14 mouse cellular contexts compared by ENCODE assay signal in genomic region chr9:75551342-75551741, GRCm38 (mm10). TPM values are rescaled to one million over a fixed set of nuclear protein-coding genes. Genes with fewer than 3 reads are reported as not detected.
A peak's percentile ranks its signal among the peaks of the same experiment; 100 is the strongest.
DNase-seq lines count a peak whose midpoint lies in the region; ATAC-seq lines count a peak whose summit lies in the region.
"Had no signal": no experiment of that assay in that cellular context is flagged by ENCODE, and none has a peak within 500 bp of the region (broad histone marks: within the 10 kb centered on the region; RNA-seq: fewer than 3 reads in every experiment).

No protein-coding gene starts in this region.

- peak overlapping the region; percentile 34 for H3K27ac ChIP-seq in heart, embryonic 13.5 days (replicated peaks)
- 0 out of 2 replicates have a peak overlapping the region, but pooled peaks have one; percentile 29 for H3K27ac ChIP-seq in limb, embryonic 12.5 days
- no peak overlapping the region for H3K27ac ChIP-seq in limb, embryonic 10.5 days
- peak overlapping the region; percentile 43 for H3K27ac ChIP-seq in brown adipose tissue, adult 24 weeks (replicated peaks; ENCODE audit: low read depth, low read length)
- H3K27ac ChIP-seq: heart, embryonic 15.5 days; liver, embryonic 12.5 days; midbrain, embryonic 10.5 days had no signal

- H3K9me3 ChIP-seq in heart, embryonic 13.5 days, result peaks cover 6% of the 10 kb centered on the region; the same call in 1 of the 2 replicates
- no peaks in the 10 kb centered on the region; the same call in 1 of the 2 replicates for H3K9me3 ChIP-seq in limb, embryonic 12.5 days
- H3K9me3 ChIP-seq in limb, embryonic 10.5 days (replicated peaks), result no peaks in the 10 kb centered on the region
- H3K9me3 ChIP-seq: heart, embryonic 15.5 days; liver, embryonic 12.5 days; midbrain, embryonic 10.5 days had no signal

- ATAC-seq in heart, embryonic 13.5 days (ENCODE audit: extremely low read depth, insufficient number of reproducible peaks, low FRiP score, low TSS enrichment), result no peak
- no peak for ATAC-seq in limb, embryonic 12.5 days (ENCODE audit: insufficient number of reproducible peaks, insufficient read depth, low FRiP score, low TSS enrichment, low read depth)
- ATAC-seq: liver, embryonic 12.5 days had no signal

- no peak overlapping the region for H3K4me3 ChIP-seq in heart, embryonic 13.5 days
- H3K4me3 ChIP-seq in limb, embryonic 12.5 days (replicated peaks), result no peak overlapping the region
- H3K4me3 ChIP-seq in limb, embryonic 10.5 days, result no peak overlapping the region
- no peak overlapping the region for H3K4me3 ChIP-seq in brown adipose tissue, adult 24 weeks (ENCODE audit: insufficient read depth, low read depth, low read length)
- H3K4me3 ChIP-seq: heart, embryonic 15.5 days; liver, embryonic 12.5 days; midbrain, embryonic 10.5 days had no signal

- H3K27me3 ChIP-seq in heart, embryonic 13.5 days (replicated peaks), result no peaks in the 10 kb centered on the region
- no peaks in the 10 kb centered on the region for H3K27me3 ChIP-seq in limb, embryonic 12.5 days
- no peaks in the 10 kb centered on the region for H3K27me3 ChIP-seq in limb, embryonic 10.5 days (ENCODE audit: low read depth, poor library complexity, severe bottlenecking)
- H3K27me3 ChIP-seq: heart, embryonic 15.5 days; liver, embryonic 12.5 days had no signal

- intact Hi-C loops in heart, postnatal 36 days (cut with DNase I), result no loop called here

- peaks cover 52% of the 10 kb centered on the region for H3K4me1 ChIP-seq in heart, embryonic 13.5 days
- peaks cover 18% of the 10 kb centered on the region for H3K4me1 ChIP-seq in limb, embryonic 12.5 days (replicated peaks)
- H3K4me1 ChIP-seq in limb, embryonic 10.5 days, result peaks cover 19% of the 10 kb centered on the region
- peaks cover 30% of the 10 kb centered on the region for H3K4me1 ChIP-seq in brown adipose tissue, adult 24 weeks (ENCODE audit: control insufficient read depth, insufficient read depth, insufficient read length, low read length)

- no peak for DNase-seq in heart, postnatal 36 days
- no peak for DNase-seq in limb, embryonic 10.5 days (ENCODE audit: low spot score)
- DNase-seq in cerebellum, adult 9-10 months, result peak; percentile 59
- no peak for DNase-seq in T-cell, adult 2 months (ENCODE audit: low spot score)
- no peak for DNase-seq in right cerebral cortex, postnatal 25 days
- DNase-seq: adrenal gland, postnatal 25 days; kidney, adult 2 months; layer of hippocampus, postnatal 36 days had no signal

- H3K9ac ChIP-seq in heart, embryonic 13.5 days, result 0 out of 2 replicates have a peak overlapping the region, but pooled peaks have one; percentile 12
- no peak overlapping the region for H3K9ac ChIP-seq in limb, embryonic 12.5 days (replicated peaks)
- H3K9ac ChIP-seq: heart, embryonic 15.5 days; liver, embryonic 12.5 days had no signal

- no peak overlapping the region for H3K4me2 ChIP-seq in heart, embryonic 13.5 days
- H3K4me2 ChIP-seq in limb, embryonic 12.5 days, result no peak overlapping the region
- H3K4me2 ChIP-seq: heart, embryonic 15.5 days; liver, embryonic 12.5 days had no signal

- no peaks in the 10 kb centered on the region for H3K36me3 ChIP-seq in heart, embryonic 13.5 days
- no peaks in the 10 kb centered on the region for H3K36me3 ChIP-seq in limb, embryonic 12.5 days
- no peaks in the 10 kb centered on the region for H3K36me3 ChIP-seq in limb, embryonic 10.5 days
- H3K36me3 ChIP-seq: heart, embryonic 15.5 days; liver, embryonic 12.5 days; midbrain, embryonic 10.5 days had no signal

- WGBS in heart, embryonic 13.5 days, result 53% methylated on average over 5 of the region's 5 CpGs
- 23% methylated on average over 5 of the region's 5 CpGs for WGBS in limb, embryonic 12.5 days
- WGBS in limb, embryonic 10.5 days, result 43% methylated on average over 5 of the region's 5 CpGs

RNA-seq across cellular contexts. Expression of gene Tmod3, which starts 8.1 kb away (rescaled TPM):
- 63.8 and 70.0 TPM in 2 replicates for polyA plus RNA-seq in heart, embryonic 13.5 days (2015; fragmentation: Nextera tagmentation; extraction: Ambion mirVana)
- 10 to 100 TPM; 65.4 to 68.9 TPM for total RNA-seq in heart, postnatal 36 days (2021)
- polyA plus RNA-seq in limb, embryonic 12.5 days (2016; fragmentation: Nextera tagmentation; extraction: Ambion mirVana), result 90.8 and 95.9 TPM in 2 replicates
- 102 and 106 TPM in 2 replicates for polyA plus RNA-seq in limb, embryonic 10.5 days (2016; fragmentation: Nextera tagmentation; extraction: Ambion mirVana)
- 27.3 and 29.6 TPM in 2 replicates for polyA plus RNA-seq in brown adipose tissue, adult 24 weeks (2012; ENCODE audit: insufficient read depth, insufficient read length, missing spikeins)

RNA-seq across cellular contexts. Expression of gene Tmod2, which starts 59.8 kb away (rescaled TPM):
- polyA plus RNA-seq in heart, embryonic 13.5 days (2015; fragmentation: Nextera tagmentation; extraction: Ambion mirVana), result 4.7 and 5.0 TPM in 2 replicates
- 1 to 10 TPM; 3.8 to 4.8 TPM for total RNA-seq in heart, postnatal 36 days (2021)
- 26.7 and 27.3 TPM in 2 replicates for polyA plus RNA-seq in limb, embryonic 12.5 days (2016; fragmentation: Nextera tagmentation; extraction: Ambion mirVana)
- polyA plus RNA-seq in limb, embryonic 10.5 days (2016; fragmentation: Nextera tagmentation; extraction: Ambion mirVana), result 21.1 and 21.6 TPM in 2 replicates
- 1.9 and 2.0 TPM in 2 replicates for polyA plus RNA-seq in brown adipose tissue, adult 24 weeks (2012; ENCODE audit: insufficient read depth, insufficient read length, missing spikeins)
